Mouse (Mus musculus): ENCODE measurements around the gene Atp6v1e1.

GRCm38 (mm10) chr6:120822937-120823614, 483 bp upstream of the Atp6v1e1 start:
- no peak for TF ChIP-seq CTCF (IDR thresholded peaks at IDR 0.05; ENCODE audit: low read depth, low read length)
- no peak for TF ChIP-seq EP300 (IDR thresholded peaks at IDR 0.05; ENCODE audit: insufficient read depth, low read depth, low read length)
